Mouse (Mus musculus) gastrocnemius, adult 2 months (tissue): ENCODE measurements around the gene Tspan5. TPM values are rescaled to one million over a fixed set of nuclear protein-coding genes. Genes with fewer than 3 reads are reported as not detected.

Source experiments
- DNase-seq: peaks from one replicate; pipeline ENCODE4 v3.0.0; 2022
- H3K27ac ChIP-seq: fragments of 200-600 bp; 2 replicates; pipeline ENCODE4 v1.8.1; 2022; ENCODE audit warnings: mild to moderate bottlenecking
- H3K4me3 ChIP-seq: fragments of 200-600 bp; 2 replicates; pipeline ENCODE4 v1.8.1; 2022; ENCODE audit warnings: mild to moderate bottlenecking, moderate library complexity
- CTCF ChIP-seq: fragments of 200-600 bp; IDR thresholded peaks from 2 replicates; pipeline ENCODE4 v1.8.1; 2022; ENCODE audit warnings: antibody characterized with exemption, mild to moderate bottlenecking, moderate library complexity
- intact Hi-C: fragments of 180-260 bp; cut with DNase I; formaldehyde crosslinking; loops from one replicate; pipeline ENCODE4 v1.15.1; 2025
- total RNA-seq, 2 experiments: library from RNA; stranded (reverse); gene quantifications; 2 replicates each; pipeline ENCODE4 v1.2.3; 2021

Tspan5 gene
- total RNA-seq, 2 experiments from 2014 or later = 4.0 to 4.4 TPM

- intact Hi-C loops = no loop called here
- H3K27ac ChIP-seq = no peak overlapping the region
- DNase-seq = no peak
- TF ChIP-seq CTCF = no peak
- no peak overlapping the region for H3K4me3 ChIP-seq
Measured at GRCm38 (mm10) chr3:138853996-138854836, 112.2 kb downstream of the Tspan5 start.

- Histone ChIP-seq H3K27ac (no peak overlapping the region), H3K4me3 (no peak overlapping the region)
- intact Hi-C loops = no loop called here
- DNase-seq = no peak
- TF ChIP-seq CTCF = no peak
Measured at GRCm38 (mm10) chr3:138855387-138855786, 113.4 kb downstream of the Tspan5 start.

GRCm38 (mm10) chr3:138856946-138857345 is 115.0 kb downstream of the Tspan5 start:
- no peak for DNase-seq
- H3K4me3 ChIP-seq = no peak overlapping the region
- no peak for TF ChIP-seq CTCF
- no peak overlapping the region for H3K27ac ChIP-seq
- intact Hi-C loops = no loop called here

GRCm38 (mm10) chr3:138857805-138858546 is 116.0 kb downstream of the Tspan5 start:
- intact Hi-C loops = no loop called here
- no peak overlapping the region for H3K27ac ChIP-seq
- DNase-seq = no peak

GRCm38 (mm10) chr3:138858649-138859048 is 116.7 kb downstream of the Tspan5 start:
- no peak for TF ChIP-seq CTCF
- Histone ChIP-seq H3K27ac (no peak overlapping the region), H3K4me3 (no peak overlapping the region)
- intact Hi-C loops = no loop called here
- DNase-seq = no peak

More at GRCm38 (mm10) chr3:138857805-138858546, 116.0 kb downstream of the Tspan5 start:
- no peak for TF ChIP-seq CTCF
- no peak overlapping the region for H3K4me3 ChIP-seq

GRCm38 (mm10) chr3:138859166-138859565 is 117.2 kb downstream of the Tspan5 start:
- Histone ChIP-seq H3K4me3 (no peak overlapping the region), H3K27ac (no peak overlapping the region)
- intact Hi-C loops = no loop called here
- no peak for DNase-seq
- TF ChIP-seq CTCF = no peak

- no peak for TF ChIP-seq CTCF
- DNase-seq = no peak
- Histone ChIP-seq H3K4me3 (no peak overlapping the region), H3K27ac (no peak overlapping the region)
- intact Hi-C loops = no loop called here
Measured at GRCm38 (mm10) chr3:138859666-138860065, 117.7 kb downstream of the Tspan5 start.

- no peak for TF ChIP-seq CTCF
- DNase-seq = no peak
- Histone ChIP-seq H3K27ac (no peak overlapping the region), H3K4me3 (no peak overlapping the region)
- intact Hi-C loops = no loop called here
Measured at GRCm38 (mm10) chr3:138860257-138860760, 118.3 kb downstream of the Tspan5 start.

GRCm38 (mm10) chr3:138861032-138861431 is 119.0 kb downstream of the Tspan5 start:
- Histone ChIP-seq H3K4me3 (no peak overlapping the region), H3K27ac (no peak overlapping the region)
- intact Hi-C loops = no loop called here
- TF ChIP-seq CTCF = no peak
- DNase-seq = no peak

- no peak overlapping the region for H3K27ac ChIP-seq
- TF ChIP-seq CTCF = no peak
- intact Hi-C loops = no loop called here
- no peak overlapping the region for H3K4me3 ChIP-seq
- DNase-seq = no peak
Measured at GRCm38 (mm10) chr3:138861589-138861988, 119.6 kb downstream of the Tspan5 start.

GRCm38 (mm10) chr3:138864166-138864648 is 122.2 kb downstream of the Tspan5 start:
- intact Hi-C loops = no loop called here
- H3K4me3 ChIP-seq = no peak overlapping the region
- no peak overlapping the region for H3K27ac ChIP-seq
- DNase-seq = no peak
- TF ChIP-seq CTCF = no peak

- Histone ChIP-seq H3K4me3 (no peak overlapping the region), H3K27ac (no peak overlapping the region)
- no peak for DNase-seq
- intact Hi-C loops = no loop called here
- TF ChIP-seq CTCF = no peak
Measured at GRCm38 (mm10) chr3:138865271-138865670, 123.3 kb downstream of the Tspan5 start.

- Histone ChIP-seq H3K4me3 (no peak overlapping the region), H3K27ac (no peak overlapping the region)
- no peak for TF ChIP-seq CTCF
- intact Hi-C loops = no loop called here
- no peak for DNase-seq
Measured at GRCm38 (mm10) chr3:138867149-138867848, 125.3 kb downstream of the Tspan5 start.
